Mouse (Mus musculus) gastrocnemius, adult 8-10 months (tissue): ENCODE results near the gene Ccl20. TPM values are rescaled to one million over a fixed set of nuclear protein-coding genes. Genes with fewer than 3 reads are reported as not detected.

Experiments used
- DNase-seq, 2 experiments: peaks; one replicate each; pipeline ENCODE4 v3.0.0; 2022; ENCODE audit warnings: low spot score in 2 of 2
- total RNA-seq, 4 experiments: library from RNA; stranded (reverse); gene quantifications; 2 replicates each; pipeline ENCODE4 v1.2.4; 2022

Ccl20 gene
- total RNA-seq, 4 experiments from 2014 or later = not detected

GRCm38 (mm10) chr1:83138721-83139120, 22.2 kb downstream of the Ccl20 start:
- no peak for DNase-seq

- DNase-seq = no peak
These were observed 24.9 kb downstream of the Ccl20 start for GRCm38 (mm10) chr1:83141510-83141909.

- no peak for DNase-seq
These were observed 25.5 kb downstream of the Ccl20 start for GRCm38 (mm10) chr1:83142055-83142454.

GRCm38 (mm10) chr1:83146547-83146946, 30.0 kb downstream of the Ccl20 start:
- no peak for DNase-seq

GRCm38 (mm10) chr1:83150227-83150626, 33.7 kb downstream of the Ccl20 start:
- no peak for DNase-seq

GRCm38 (mm10) chr1:83152961-83153360, 36.4 kb downstream of the Ccl20 start:
- no peak for DNase-seq

- no peak for DNase-seq
These were observed 40.3 kb downstream of the Ccl20 start for GRCm38 (mm10) chr1:83156876-83157275.

- DNase-seq = no peak
These were observed 43.0 kb downstream of the Ccl20 start, which contains the start of gene Daw1 for GRCm38 (mm10) chr1:83159603-83160002. Gene Daw1, plus strand, starts transcription at chr1:83159752.

- DNase-seq = no peak
These were observed 45.1 kb downstream of the Ccl20 start for GRCm38 (mm10) chr1:83161658-83162057.

- DNase-seq = no peak
These were observed 47.5 kb downstream of the Ccl20 start for GRCm38 (mm10) chr1:83164027-83164426.

Other genes starting within 250 kb of the Ccl20 start
- not detected for gene A030005L19Rik, start 203.4 kb upstream of the Ccl20 start, total RNA-seq
- gene A030014E15Rik, start 191.8 kb upstream of the Ccl20 start, total RNA-seq = not detected
- gene Gm6217, start 185.4 kb upstream of the Ccl20 start, total RNA-seq = not detected
- not detected for gene A030003K21Rik, start 173.4 kb upstream of the Ccl20 start, total RNA-seq
- gene Gm7544, start 160.8 kb upstream of the Ccl20 start, total RNA-seq = not detected
- not detected for gene Gm47955, start 156.5 kb upstream of the Ccl20 start, total RNA-seq
- not detected for gene Gm47959, start 116.2 kb upstream of the Ccl20 start, total RNA-seq
- gene Slc19a3, start 78.3 kb upstream of the Ccl20 start, total RNA-seq = under 1 TPM in 1 of 4 experiments, not detected in 3; 0.27 TPM
- not detected for gene Krtap28-10, start 74.3 kb upstream of the Ccl20 start, total RNA-seq
- not detected for gene Gm47969, start 71.8 kb upstream of the Ccl20 start, total RNA-seq
- not detected for gene A030005K14Rik, start 57.4 kb upstream of the Ccl20 start, total RNA-seq
- gene Krtap28-13, start 55.8 kb upstream of the Ccl20 start, total RNA-seq = not detected
- not detected for gene Daw1, start 43.0 kb downstream of the Ccl20 start, total RNA-seq